Mouse (Mus musculus): ENCODE results near the gene Snx8. TPM values are rescaled to one million over a fixed set of nuclear protein-coding genes. Genes with fewer than 3 reads are reported as not detected.

Snx8 gene
- total and polyA plus RNA-seq, 2 experiments: 11.2 to 12.5 TPM

DNA sequence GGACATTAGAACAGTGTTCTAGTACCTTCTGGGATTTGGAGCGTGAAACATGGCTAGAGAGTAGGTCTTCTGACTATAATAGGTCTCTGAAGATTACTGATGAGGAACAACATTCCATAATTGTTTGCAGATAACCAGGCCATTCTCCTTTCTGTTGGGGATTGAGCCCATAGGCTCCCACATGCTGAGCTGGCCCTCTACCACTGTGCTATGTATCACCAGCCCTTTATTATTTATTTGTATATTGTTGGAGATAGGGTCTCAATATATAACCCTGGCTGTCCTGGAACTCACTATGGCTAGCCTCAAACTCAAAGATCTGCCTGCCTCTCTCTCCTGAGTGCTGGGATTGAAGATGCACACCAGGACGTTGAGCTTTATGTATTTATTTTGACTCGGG lies 585 bp upstream of the Snx8 start:
- peaks cover 27% of the 10 kb centered on the region for H3K79me2 ChIP-seq (ENCODE audit: control insufficient read depth, insufficient read depth, low read length)
- H3K27me3 ChIP-seq (ENCODE audit: control insufficient read depth, insufficient read depth, low read length): no peaks in the 10 kb centered on the region
- no peaks in the 10 kb centered on the region for H3K36me3 ChIP-seq (ENCODE audit: control insufficient read depth, insufficient read depth, low read length)
- TF ChIP-seq CTCF (IDR thresholded peaks at IDR 0.05; ENCODE audit: low read depth, low read length) (no peak), POLR2A (IDR thresholded peaks at IDR 0.05; ENCODE audit: extremely low read depth, insufficient read depth, low read length) (no peak)
- H3K4me1 ChIP-seq (ENCODE audit: control insufficient read depth, insufficient read depth, low read length): peaks cover 5% of the 10 kb centered on the region
- 46% methylated on average over 3 of the region's 3 CpGs for WGBS
- H3K27ac ChIP-seq (replicated peaks; ENCODE audit: insufficient read depth, low read depth, low read length): no peak overlapping the region
- no peak overlapping the region for H3K4me3 ChIP-seq (ENCODE audit: insufficient read depth, low read depth, low read length)
- H3K9ac ChIP-seq (ENCODE audit: low read depth, low read length): no peak overlapping the region; the same call in 1 of the 2 replicates
- DNase-seq (ENCODE audit: extremely low read depth, low read depth, low spot score): no peak

DNA sequence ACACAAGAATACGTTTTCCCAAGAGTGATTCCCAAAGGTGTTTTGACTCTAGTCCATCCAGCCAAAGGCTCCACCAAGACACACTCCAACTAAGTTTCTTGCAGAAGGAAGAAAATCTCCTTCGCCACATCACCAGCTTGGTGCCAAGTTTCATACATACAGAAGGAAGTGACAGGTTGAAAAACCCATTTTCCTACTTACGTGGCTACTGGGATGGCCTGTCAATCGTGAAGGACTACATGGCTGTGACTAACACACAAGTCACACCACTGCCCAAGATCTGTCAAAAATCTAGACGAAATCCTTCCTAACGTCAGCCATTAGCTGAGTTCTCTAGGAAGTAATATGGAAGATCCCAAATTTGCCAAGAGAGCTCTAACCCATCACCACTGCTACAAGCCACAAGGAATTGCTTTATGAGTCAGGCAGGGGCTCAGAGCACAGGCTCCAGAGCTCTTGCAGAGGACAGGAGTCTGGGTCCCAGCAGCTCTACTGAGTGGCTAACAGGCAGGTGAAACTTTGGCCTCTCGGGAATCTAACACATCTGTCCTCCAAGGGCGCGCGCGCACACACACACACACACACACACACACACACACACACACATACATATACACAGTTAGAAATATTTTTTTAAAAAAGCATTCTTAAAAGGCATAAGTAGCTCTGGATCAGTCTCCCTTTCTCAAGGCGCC lies 1.1 kb downstream of the Snx8 start:
- 50% methylated on average over 12 of the region's 12 CpGs for WGBS
- no peak for TF ChIP-seq CTCF (IDR thresholded peaks at IDR 0.05; ENCODE audit: low read depth, low read length)
- no peak for TF ChIP-seq POLR2A (IDR thresholded peaks at IDR 0.05; ENCODE audit: extremely low read depth, insufficient read depth, low read length)
- DNase-seq (ENCODE audit: extremely low read depth, low read depth, low spot score): no peak
- Histone ChIP-seq H3K4me3 (ENCODE audit: insufficient read depth, low read depth, low read length) (peak overlapping the region; percentile 82), H3K36me3 (ENCODE audit: control insufficient read depth, insufficient read depth, low read length) (no peaks in the 10 kb centered on the region), H3K27ac (replicated peaks; ENCODE audit: insufficient read depth, low read depth, low read length) (no peak overlapping the region), H3K4me1 (ENCODE audit: control insufficient read depth, insufficient read depth, low read length) (peaks cover 9% of the 10 kb centered on the region), H3K9ac (ENCODE audit: low read depth, low read length) (0 out of 2 replicates have a peak overlapping the region, but pooled peaks have one; percentile 13), H3K79me2 (ENCODE audit: control insufficient read depth, insufficient read depth, low read length) (peaks cover 35% of the 10 kb centered on the region), H3K27me3 (ENCODE audit: control insufficient read depth, insufficient read depth, low read length) (no peaks in the 10 kb centered on the region)

DNA sequence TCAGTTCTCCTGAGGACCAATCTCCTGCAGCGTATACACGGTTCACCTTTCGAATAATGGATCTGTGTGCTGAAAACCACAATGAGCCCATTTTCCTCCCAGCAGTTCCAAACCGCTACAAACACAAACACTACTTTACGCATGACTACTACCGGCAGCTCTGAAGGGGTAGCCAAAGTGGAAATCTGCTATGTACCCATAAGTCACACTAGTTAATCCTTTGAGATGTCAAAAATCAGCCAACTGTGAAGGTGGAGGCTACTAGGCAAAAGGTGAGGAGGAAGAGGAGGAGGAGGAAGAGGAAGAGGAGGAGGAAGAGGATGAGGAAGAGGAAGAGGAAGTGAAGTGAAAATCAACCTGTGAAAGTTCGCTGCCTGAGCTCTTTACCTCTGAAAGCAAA lies 1.8 kb downstream of the Snx8 start:
- DNase-seq (ENCODE audit: extremely low read depth, low read depth, low spot score): no peak
- Histone ChIP-seq H3K79me2 (ENCODE audit: control insufficient read depth, insufficient read depth, low read length) (peaks cover 40% of the 10 kb centered on the region), H3K4me1 (ENCODE audit: control insufficient read depth, insufficient read depth, low read length) (peaks cover 10% of the 10 kb centered on the region), H3K27ac (replicated peaks; ENCODE audit: insufficient read depth, low read depth, low read length) (no peak overlapping the region), H3K36me3 (ENCODE audit: control insufficient read depth, insufficient read depth, low read length) (no peaks in the 10 kb centered on the region), H3K4me3 (ENCODE audit: insufficient read depth, low read depth, low read length) (no peak overlapping the region), H3K27me3 (ENCODE audit: control insufficient read depth, insufficient read depth, low read length) (no peaks in the 10 kb centered on the region), H3K9ac (ENCODE audit: low read depth, low read length) (no peak overlapping the region)
- WGBS: 79% methylated on average over 7 of the region's 7 CpGs
- TF ChIP-seq CTCF (IDR thresholded peaks at IDR 0.05; ENCODE audit: low read depth, low read length) (no peak), POLR2A (IDR thresholded peaks at IDR 0.05; ENCODE audit: extremely low read depth, insufficient read depth, low read length) (no peak)

DNA sequence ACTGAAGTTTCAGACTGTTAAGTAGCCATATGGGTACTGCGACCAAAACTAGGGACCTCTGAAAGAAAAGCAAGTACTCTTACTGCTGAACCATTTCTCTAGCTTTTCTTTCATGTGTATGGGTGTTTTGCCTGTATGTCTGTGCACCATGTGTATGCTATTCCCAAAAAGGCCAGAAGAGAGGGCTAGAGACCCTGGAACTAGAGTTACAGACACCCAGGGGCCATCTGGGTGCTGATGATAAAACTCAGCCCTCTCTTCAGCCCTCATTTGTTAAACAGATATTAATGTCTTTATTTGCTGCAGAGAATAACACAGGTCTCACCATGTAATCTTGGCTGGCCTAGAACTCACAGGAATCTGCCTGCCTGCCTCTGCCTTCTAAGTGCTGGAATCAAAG lies 4.6 kb downstream of the Snx8 start:
- H3K79me2 ChIP-seq (ENCODE audit: control insufficient read depth, insufficient read depth, low read length): peaks cover 54% of the 10 kb centered on the region
- H3K4me3 ChIP-seq (ENCODE audit: insufficient read depth, low read depth, low read length): no peak overlapping the region
- no peak overlapping the region for H3K9ac ChIP-seq (ENCODE audit: low read depth, low read length)
- H3K36me3 ChIP-seq (ENCODE audit: control insufficient read depth, insufficient read depth, low read length): no peaks in the 10 kb centered on the region
- no peak overlapping the region for H3K27ac ChIP-seq (replicated peaks; ENCODE audit: insufficient read depth, low read depth, low read length)
- peaks cover 21% of the 10 kb centered on the region for H3K4me1 ChIP-seq (ENCODE audit: control insufficient read depth, insufficient read depth, low read length)
- H3K27me3 ChIP-seq (ENCODE audit: control insufficient read depth, insufficient read depth, low read length): no peaks in the 10 kb centered on the region
- DNase-seq (ENCODE audit: extremely low read depth, low read depth, low spot score): no peak
- WGBS: 93% methylated on average over 1 of the region's 1 CpGs
- no peak for TF ChIP-seq POLR2A (IDR thresholded peaks at IDR 0.05; ENCODE audit: extremely low read depth, insufficient read depth, low read length)
- no peak for TF ChIP-seq CTCF (IDR thresholded peaks at IDR 0.05; ENCODE audit: low read depth, low read length)

DNA sequence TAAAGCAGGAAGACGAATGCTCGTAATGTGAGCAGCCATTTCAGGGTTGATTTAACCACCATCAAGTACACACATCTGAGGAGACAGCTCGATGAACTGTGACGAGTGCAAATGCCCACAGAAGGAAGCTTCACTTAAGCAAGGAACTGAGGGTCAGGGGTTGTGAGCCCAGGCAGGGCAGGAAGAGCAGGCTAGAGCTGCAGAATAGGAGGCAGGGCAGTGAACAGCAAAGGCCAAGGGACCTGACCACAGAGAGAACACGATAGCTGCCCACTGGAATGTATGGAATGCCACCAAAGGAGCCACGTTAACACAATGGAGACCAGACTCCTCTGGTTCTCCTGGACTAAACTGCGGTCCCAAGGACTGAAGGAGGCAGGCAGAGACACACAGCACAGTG lies 5.5 kb downstream of the Snx8 start:
- no peak for DNase-seq (ENCODE audit: extremely low read depth, low read depth, low spot score)
- Histone ChIP-seq H3K36me3 (ENCODE audit: control insufficient read depth, insufficient read depth, low read length) (no peaks in the 10 kb centered on the region), H3K9ac (ENCODE audit: low read depth, low read length) (peak overlapping the region; percentile 28; the same call in 1 of the 2 replicates), H3K27ac (replicated peaks; ENCODE audit: insufficient read depth, low read depth, low read length) (0 out of 2 replicates have a peak overlapping the region, but pooled peaks have one; percentile 2), H3K4me3 (ENCODE audit: insufficient read depth, low read depth, low read length) (no peak overlapping the region), H3K4me1 (ENCODE audit: control insufficient read depth, insufficient read depth, low read length) (peaks cover 25% of the 10 kb centered on the region), H3K27me3 (ENCODE audit: control insufficient read depth, insufficient read depth, low read length) (no peaks in the 10 kb centered on the region), H3K79me2 (ENCODE audit: control insufficient read depth, insufficient read depth, low read length) (peaks cover 55% of the 10 kb centered on the region)
- 57% methylated on average over 7 of the region's 7 CpGs for WGBS
- TF ChIP-seq CTCF (IDR thresholded peaks at IDR 0.05; ENCODE audit: low read depth, low read length) (no peak), POLR2A (IDR thresholded peaks at IDR 0.05; ENCODE audit: extremely low read depth, insufficient read depth, low read length) (no peak)

DNA sequence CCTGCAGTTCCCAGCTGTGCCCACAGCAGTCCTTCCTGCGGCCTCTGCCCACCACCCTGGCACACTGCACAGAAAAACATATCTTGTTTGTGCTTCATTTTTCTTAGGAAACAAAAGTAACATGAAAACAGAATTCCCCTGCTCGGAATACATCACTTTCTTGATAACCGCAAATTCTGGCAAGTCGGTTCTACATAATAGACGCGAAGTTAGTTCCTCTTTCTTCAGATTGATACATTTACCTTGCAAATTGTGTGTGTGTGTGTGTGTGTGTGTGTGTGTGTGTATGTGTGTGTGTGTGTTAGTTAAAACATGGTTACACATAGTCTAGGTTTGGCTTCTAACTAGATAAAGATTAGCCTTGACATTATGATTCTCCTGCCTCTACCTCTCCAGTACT lies 6.4 kb downstream of the Snx8 start:
- Histone ChIP-seq H3K27ac (replicated peaks; ENCODE audit: insufficient read depth, low read depth, low read length) (no peak overlapping the region), H3K9ac (ENCODE audit: low read depth, low read length) (no peak overlapping the region), H3K4me3 (ENCODE audit: insufficient read depth, low read depth, low read length) (no peak overlapping the region), H3K27me3 (ENCODE audit: control insufficient read depth, insufficient read depth, low read length) (no peaks in the 10 kb centered on the region), H3K36me3 (ENCODE audit: control insufficient read depth, insufficient read depth, low read length) (no peaks in the 10 kb centered on the region), H3K79me2 (ENCODE audit: control insufficient read depth, insufficient read depth, low read length) (peaks cover 59% of the 10 kb centered on the region), H3K4me1 (ENCODE audit: control insufficient read depth, insufficient read depth, low read length) (peaks cover 26% of the 10 kb centered on the region)
- TF ChIP-seq CTCF (IDR thresholded peaks at IDR 0.05; ENCODE audit: low read depth, low read length) (no peak), POLR2A (IDR thresholded peaks at IDR 0.05; ENCODE audit: extremely low read depth, insufficient read depth, low read length) (no peak)
- 78% methylated on average over 6 of the region's 6 CpGs for WGBS
- DNase-seq (ENCODE audit: extremely low read depth, low read depth, low spot score): no peak
